Mouse (Mus musculus) kidney, adult 8-10 months (tissue): Measurements from ENCODE around the gene Hmga1.

Experiments used
- DNase-seq, 2 experiments: peaks; one replicate each; pipeline ENCODE4 v3.0.0; 2022

Hmga1 gene

DNA sequence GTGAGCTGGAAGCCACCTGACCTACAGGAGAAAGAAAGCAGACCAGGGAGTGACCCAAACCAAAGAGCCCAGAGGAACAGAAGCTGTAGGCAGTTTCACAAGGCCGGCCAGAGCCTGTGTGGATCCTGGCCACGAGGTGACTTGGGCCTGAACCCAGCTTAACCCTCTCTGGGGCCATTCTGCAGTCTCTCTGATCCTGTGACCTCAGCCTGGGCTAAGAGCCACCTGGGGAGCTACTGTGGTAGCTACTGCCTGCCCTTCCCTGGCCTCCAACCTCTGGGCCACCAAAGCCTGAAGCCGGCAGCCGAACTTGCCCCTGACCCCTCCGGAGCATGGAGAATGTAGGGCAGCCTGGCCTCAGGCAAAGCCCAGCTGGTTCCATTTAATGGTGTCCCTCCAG lies 27.5 kb upstream of the Hmga1 start:
- DNase-seq = no peak

DNA sequence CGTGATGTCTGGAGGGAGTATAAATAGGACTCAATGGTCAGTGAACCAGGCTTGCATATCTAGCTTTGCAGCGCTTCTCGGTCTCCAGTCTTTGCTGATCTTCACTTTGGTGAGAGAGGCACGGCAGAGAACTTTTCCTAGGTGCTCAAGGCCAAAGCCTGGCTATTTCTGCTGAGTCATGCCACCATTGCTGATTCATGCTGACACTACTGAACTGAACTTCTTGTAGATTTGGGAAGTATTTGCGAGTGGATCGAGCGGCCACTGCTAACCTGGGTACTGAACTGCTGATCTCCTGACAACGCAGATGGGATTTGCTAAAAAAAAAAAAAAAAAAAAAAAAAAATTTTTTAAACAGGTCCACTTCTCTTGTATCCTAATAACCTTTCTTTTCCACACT lies 24.2 kb upstream of the Hmga1 start:
- no peak for DNase-seq

DNA sequence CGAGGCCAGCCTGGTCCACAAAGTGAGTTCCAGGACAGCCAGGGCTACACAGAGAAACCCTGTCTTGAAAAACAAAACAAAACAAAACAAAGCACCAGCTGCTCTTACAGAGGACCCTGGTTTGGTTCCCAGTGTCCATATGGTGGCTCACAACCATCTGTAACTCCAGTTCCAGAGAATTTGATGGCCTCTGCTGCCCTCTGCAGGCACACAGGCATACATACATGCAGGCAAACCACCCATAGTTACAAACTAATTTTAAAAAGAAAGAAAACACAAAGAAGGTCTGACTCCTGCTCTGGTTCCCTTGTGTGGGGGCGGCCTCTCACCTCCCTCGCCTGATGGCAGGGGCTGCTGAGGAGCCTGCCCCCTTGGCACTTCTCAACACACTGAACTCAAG lies 22.9 kb upstream of the Hmga1 start:
- no peak for DNase-seq

DNA sequence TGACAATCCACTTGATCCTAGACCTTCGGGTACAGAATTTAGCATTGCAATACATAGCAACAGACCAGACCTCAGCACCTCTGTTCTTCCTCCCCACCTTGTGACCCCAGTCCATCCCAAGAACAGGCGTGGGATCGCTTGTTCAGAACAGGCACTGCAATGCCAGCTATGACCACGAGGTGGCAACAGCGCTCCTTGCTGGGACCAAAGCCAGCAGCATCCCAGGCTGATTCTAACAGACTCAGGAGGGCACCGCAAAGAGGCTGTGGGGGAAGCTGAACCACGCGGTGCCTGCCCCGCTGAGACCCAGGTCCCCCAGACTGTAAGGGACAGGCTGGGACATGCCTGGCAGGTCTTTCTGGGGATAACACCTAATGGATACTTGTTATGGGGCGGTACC lies 21.6 kb upstream of the Hmga1 start:
- DNase-seq = peak; percentile 52 to 88

DNA sequence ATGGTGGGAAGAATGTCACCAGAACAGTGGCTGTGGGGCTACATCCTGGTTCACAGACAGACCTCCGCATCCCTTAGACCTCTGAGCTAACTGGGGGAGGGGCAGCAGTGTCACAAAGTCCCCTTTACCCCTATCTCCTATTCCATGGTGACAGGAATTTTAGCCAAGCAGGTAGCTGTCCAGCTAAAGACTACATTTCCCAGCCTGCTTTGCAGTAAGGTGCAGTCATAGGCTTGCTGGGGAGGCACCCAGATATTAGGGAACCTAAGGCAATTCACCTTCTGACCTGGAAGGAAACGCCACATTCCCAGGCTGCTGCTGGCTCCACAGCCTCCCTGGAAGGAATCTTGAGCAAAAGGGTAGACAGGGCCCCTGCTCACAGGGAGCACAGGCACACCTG lies 15.0 kb upstream of the Hmga1 start:
- DNase-seq = no peak

DNA sequence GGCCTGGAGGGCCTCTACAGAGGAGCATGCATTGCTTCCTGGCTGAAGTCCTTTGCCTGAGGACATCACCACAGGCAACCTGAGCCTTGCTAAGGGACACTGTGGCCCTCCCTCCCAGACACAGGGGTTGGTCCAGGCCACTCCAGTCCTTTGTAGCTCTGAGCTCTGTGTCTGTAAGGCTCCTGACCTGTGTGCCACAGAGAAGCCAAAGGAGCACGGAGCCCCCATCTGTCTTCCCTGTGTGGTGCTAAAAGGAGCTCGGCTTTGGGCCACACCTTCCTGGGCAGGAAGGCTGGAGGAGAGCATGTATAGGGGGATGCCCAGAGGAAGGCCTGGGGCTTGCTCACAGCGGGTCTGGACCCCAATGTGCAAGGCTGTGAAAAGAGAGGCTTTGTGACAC lies 14.3 kb upstream of the Hmga1 start:
- DNase-seq = no peak

DNA sequence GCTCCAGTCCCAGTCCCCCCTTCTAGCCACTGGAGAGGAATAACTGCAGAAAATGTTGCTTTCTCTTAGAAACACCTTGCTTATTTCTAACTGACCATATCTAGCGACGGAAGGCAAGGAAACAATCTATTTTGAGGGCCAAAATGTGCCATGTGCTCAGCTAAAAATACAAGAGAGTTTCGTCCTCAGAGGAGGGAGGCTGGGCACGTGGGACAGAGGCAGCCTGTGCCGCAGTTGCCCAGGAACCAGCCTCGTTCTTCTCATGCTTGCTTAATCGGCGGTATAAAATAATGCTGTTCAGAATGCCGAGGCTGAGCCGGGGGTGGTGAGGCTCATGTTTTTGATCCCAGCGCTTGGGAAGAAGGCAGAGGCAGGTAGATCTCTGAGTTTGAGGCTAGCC lies 11.7 kb upstream of the Hmga1 start:
- DNase-seq = no peak

DNA sequence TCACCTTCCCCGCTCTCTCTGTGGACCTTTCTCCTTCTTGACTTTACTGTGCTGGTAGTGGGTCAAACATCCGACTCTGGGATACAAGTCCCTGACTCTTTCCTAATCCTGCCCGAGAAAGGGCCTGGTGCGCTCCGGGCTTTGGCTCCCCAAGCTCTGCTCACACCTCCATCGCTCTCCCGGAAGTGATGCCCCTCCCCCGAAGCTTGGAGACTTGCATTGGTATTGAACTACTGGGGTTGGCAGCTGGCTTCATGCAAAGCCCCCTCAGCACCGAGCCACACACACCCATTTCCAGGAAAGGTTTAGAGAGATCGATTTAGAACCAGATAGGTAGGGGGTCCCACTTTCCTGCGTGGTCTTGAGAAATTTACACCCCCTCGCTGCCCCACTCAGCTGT lies 10.3 kb upstream of the Hmga1 start:
- DNase-seq = no peak

DNA sequence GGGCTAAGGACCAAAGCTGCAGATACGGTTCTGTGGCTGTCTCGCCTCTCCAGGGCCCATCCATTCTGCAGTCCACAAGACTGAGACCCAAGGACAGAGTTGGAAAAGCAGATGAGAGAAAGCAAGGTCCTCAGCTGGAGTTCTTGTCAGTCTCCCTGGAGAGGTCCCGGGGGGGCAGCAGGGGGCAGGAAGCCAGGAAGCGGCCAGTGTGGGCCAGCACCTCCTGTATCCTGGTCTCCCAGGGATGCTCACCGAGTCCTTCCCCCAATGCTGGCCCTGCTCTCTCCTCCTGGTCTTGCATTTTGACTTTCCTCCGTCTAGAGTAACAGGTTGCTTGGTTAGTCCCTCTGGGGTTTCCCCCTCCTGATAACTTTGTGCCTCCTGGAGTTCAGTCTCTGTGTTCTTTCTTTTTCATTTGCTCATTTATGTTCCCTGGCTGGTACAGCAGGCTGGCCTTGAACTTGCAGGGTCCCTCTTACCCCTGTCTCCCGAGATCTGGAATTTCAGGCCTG lies 9.7 kb upstream of the Hmga1 start:
- no peak for DNase-seq

DNA sequence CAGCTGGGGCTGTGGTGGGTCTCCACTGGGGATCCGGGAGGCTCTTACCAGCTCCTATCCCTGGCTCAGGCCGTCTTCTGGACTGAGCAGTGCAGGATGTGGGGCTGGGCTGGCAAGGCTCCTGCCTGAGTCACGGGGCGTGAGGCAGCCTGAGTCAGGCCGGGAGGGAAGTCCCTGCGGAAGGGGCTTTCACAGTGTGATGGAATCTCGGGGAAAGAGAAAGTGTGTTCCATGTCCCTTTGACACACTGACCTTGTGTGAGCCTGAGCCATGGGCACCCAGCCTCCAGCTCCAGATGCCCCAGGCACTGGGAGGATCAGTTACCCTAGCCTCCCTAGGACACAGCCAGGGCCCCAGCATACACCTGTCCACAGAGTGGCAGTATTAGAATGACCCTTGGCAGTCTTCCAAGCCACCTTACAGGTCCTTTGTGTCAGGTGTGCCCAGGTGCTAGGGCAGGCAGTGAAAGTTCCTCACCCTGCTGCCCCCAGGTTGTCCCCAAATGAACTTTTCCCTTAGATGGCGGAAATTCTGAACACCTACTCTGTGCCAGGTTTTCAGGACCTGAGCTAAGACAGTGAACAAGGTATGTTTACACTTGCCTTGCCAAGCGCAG lies 8.9 kb upstream of the Hmga1 start:
- DNase-seq = peak; percentile 26 to 32

DNA sequence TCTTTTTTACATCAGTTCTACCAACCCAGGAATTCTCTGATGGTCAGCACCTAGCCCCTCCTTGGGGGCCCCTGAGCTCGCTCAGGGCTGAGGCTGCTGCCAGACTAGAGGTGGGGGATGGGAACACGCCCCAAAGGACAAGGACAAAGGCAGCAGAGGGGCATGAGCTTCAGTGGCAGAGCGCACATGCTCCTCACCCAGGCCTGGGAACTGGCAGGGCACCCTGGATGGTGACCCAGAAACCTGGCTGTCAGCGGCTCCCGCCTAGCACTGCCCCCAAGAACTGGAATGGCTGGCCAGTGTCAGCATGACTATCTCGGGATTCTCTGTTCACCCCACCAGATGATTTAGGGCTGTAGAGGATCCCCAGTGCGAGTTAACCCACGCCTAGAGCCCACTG lies 7.1 kb upstream of the Hmga1 start:
- no peak for DNase-seq

DNA sequence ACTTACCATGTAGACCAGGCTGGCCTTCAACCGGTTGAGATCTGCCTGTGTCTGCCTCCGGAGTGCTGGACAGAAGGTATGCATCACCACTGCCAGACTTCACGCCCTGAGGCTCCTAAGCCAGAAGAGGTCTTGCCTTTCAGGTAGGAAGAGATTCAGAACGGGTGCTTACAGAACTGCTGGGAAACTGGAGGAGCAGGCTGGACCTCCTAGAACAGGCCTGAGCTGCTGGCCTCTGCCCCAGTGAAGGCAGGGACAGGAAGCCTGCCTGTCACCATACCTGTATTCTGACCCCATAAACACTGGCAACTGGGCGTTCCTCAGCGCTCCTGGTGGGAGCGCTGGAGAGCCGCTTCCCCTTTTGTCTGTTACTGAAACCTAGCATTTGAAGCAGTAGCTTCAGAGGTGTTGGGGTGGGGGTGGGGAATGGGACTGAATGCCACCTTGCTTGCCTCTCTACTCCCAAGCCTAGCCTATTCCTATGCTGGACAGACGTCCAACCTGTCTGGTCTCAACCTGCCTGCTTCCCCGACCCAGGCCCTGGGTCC lies 4.8 kb upstream of the Hmga1 start:
- DNase-seq = no peak

DNA sequence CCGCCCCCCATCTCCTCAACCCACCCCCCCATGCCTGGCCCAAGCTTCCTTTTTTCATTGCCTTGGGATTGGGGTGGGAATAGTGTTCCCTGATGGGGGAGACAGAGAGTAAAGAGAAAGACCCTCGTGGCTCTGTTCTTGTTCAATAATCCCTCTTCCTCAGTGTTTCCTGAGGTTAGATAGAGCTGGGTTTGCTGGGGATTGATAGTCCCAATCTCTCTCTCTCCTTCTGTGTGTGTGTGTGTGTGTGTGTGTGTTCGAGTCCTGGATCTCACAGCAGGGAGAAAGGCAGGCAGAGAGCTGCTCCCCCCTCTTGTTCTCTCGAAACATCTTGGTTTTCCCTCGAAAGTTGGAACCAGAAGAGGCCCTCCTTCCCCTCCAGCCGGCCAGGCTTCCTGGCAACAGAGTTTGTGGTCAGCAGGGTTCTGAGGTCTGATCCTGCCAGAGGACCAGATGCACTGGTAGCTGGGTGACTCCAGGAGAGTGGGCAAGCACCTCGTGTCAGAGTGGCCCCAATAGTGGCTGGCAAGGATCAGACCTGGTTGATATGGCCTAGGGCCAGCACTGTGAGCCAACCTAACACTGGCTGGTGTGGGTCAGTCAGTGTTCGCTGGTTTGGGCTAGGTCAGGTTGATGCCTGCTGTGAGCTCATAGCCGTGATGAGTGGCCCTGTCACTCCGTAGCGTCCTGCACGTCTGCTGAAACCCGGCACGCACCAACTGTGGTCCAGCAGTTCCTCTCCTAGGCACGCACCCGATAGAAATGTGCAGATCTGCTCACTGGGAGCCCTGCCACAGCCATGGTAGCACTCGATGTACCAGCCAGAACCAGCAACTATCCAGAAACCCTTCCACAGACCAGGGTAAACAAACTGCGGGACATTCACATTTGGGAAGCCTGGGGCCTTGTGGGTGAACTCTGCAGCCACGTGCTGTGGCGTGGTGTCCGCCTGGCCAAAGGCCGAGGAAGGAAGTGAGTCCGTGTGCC lies 3.8 kb upstream of the Hmga1 start:
- peak in 1 of 2 experiments; percentile 43 for DNase-seq

DNA sequence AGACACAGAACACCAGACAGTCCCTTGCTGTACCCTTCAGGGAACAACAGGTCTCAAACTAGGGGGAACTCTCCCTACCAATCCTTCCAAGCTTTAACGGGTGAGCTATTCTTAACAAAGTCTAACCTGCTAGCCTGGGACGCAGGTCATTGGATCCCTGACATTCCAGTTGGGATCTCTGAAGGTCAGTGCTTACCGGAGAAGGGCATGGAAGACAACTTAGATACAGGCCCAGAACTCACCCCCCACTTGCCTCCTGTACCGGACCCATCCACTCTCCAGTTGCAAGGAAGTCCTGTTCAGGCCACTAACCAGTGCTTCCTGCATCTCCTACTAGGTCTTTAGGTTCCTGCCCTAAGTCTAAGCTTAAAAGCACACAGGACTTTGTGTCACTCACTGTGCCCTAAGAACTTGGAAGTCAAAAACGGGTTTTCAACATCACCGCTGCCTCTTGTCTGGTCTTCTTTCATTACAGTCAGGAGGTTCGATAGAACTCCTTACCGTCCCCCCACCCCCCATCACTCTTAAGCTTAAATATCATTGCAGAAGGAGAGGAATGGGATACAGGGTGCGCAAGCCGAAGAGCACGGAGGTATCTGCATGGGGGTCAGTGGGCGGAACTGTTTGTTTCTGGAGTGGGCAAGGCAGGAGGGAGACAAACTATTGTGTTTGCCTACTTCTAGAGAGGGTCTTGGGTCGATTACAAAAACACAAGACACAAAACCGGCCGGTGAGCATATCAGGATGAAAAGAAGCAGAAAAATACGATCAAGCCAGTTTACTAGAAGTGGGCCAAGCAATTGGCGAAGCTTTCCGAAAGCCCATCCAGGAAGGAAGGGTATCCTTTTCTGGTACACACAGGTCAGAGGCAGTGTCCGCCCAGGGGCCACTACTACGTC lies 2.0 kb upstream of the Hmga1 start:
- no peak for DNase-seq

DNA sequence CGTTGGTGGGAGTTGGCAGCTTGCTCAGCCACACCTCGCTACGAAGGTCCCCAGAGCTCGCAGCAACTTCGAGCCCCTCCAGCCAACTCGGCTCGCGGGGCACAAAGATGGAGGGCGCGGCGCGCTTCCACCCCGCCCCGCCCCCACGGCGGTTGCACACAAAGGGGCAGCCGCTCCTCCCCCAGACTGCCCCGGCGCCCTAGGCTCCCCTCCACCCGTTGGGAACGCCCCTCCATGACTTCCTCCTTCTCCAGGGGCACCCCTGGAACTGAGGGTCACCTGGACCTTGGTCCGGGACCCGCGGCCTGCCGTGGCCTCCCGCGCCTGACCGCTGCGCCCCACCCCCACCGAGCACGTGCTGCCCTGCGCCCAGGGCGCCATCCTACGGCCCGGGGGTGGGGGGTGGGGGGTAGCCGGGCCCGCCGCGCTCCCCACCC lies 1.2 kb upstream of the Hmga1 start:
- no peak for DNase-seq

DNA sequence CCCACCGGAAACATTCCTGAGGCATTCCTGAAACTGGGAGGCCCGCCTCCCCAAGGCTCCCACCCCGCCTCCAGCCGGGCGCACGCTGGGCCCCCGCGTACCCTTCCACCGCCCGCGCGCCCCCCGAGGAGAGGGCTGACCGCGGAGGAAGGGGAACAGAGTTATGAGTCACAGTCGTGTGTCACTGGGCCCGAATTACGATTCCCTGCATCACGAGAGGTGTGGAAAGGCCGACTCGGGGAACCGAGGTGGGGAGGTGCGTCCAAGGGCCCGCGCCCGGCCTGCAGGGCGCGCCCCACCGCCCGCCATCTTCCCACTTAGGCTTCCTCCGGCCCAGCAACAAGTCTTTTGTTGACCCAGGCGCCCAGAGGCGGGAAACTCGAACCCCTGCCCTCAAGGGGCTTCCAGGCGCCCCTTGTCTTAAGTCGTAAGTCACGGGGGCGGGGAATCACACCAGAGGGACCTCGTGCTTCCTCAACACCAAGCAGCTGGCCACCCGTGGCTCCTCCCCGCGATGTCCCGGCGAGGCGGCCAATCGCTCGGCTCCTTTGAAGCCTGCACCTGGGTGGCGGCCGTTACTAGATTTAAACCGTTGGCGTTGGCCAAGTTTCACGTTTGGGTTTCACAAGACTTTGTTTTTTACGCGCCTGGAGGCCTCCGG lies 655 bp upstream of the Hmga1 start:
- DNase-seq = peak; percentile 62

DNA sequence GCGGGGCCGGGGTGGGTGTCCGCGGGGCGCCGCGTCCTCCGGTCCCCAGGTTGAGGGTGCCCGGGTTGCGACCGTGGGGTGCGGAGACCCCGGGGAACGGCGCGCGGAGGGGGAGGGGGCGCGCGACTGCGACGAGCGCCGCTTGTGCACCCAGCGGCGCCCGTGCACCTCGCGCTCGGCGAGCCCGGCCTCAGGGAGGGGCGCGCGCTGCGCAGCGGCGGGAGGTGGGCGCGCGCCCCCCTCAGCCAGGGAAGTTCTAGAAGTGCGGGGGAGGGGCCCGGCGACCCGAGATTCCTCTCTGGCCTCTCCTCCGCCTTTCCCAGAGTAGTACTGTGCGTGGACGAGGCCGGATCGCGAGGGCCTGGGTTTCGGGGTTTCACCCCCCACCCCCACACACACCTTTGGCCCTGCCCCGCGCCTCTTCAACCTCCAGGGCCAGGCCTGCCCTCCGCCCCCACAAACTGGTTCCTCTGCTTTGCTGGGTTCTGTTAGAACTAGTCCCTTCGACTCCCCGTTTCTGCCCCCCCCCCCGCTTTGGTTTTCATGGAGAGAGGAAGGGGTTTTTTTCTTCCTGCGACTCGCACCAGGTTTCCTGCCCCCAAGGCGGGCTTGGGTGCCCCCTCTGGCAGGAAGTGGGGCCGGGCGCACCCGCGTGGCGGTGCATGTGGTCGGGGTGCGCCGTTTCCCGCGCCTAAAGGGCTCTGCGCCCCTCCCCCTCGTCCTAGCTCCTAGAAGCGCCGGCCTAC lies 1.1 kb downstream of the Hmga1 start:
- no peak for DNase-seq

DNA sequence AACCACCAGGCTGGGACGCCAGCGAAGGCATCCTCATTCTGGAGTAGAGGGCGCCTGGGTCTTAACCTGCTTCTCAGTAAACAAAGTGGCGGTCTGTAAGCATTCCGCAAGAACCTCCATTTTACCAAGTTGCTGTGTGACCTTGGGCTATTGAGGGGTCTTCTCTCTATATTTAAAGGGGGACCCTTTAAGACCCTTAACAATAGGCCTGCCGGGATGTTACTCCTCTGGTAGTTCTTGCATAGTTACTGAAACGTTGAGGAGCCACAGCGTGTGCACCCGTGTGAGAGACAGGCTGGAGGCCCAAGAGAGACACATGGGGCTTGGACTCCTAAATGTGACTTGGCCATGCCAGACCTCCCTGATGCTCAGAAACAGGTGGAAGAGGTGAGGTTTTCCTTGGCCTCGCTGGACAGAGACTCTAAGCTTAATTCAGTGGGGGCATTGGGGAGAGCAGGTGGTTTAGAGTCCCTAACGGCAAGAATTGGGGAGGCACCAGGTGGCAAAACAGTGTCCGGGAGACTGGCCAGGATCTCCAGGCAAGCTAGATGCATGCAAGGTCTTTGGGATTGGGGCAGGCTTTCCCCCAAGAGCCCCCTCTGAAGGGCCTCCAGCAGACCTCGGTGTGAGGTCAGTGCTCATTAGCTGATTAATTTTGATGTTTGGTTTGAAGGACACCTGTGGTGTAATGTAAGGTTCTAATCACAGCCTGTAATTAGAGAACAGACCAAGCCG lies 1.8 kb downstream of the Hmga1 start:
- DNase-seq = no peak

DNA sequence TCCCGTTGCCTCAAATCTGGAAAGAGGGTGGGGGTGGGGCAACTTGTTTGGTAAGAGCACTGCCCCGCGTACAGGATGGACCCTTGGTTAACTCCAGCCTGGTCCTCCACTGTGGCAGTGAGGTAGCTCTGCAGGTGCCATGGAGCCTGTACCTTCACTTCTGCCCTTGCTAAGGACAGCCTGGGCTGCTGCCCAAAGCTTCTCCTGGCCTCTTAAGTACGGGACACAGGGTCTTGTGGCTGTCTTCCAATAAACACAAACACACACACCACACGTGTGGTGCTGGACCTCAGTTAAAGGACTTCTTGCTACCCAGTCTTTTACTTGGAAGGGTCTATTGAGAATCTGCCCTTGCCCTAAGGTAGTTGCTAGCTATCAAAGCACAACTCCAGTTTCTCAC lies 2.5 kb downstream of the Hmga1 start:
- no peak for DNase-seq

DNA sequence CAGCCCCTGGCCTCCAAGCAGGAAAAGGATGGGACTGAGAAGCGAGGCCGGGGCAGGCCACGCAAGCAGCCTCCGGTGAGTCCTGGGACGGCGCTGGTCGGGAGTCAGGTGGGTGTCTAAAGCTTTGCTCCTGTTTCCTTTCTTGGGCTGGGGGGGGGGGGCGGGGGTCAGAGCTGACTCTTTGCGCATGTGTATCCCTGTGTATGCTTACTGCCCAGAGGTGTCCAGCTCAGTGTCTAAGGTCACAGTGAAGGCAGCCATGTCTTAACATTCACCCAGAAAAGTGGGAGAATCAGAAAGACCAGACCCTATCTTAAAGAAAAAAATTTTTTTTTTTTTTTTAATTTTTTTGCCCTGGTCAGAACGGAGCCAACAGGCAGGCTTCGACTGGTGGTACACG lies 3.3 kb downstream of the Hmga1 start:
- no peak for DNase-seq
